Mouse (Mus musculus) heart, embryonic 16.5 days (tissue): Measurements from ENCODE around the gene Babam2. TPM values are rescaled to one million over a fixed set of nuclear protein-coding genes. Genes with fewer than 3 reads are reported as not detected.
A peak's percentile ranks its signal among the peaks of the same experiment; 100 is the strongest.

Experiments used
- ATAC-seq: fragments of 200-750 bp; cut with Nextera tagmentation; replicated peaks from 2 replicates; pipeline ENCODE4 v1.8.0; 2017; ENCODE audit warnings: moderate number of reproducible peaks; ENCODE audit not compliant: insufficient read depth, low FRiP score; ENCODE audit errors: extremely low read depth
- H3K27ac ChIP-seq: fragments of 300-500 bp; sonication (generic); 2 replicates; pipeline ENCODE4 v1.5.1; 2014; ENCODE audit warnings: mild to moderate bottlenecking, low read length, control low read depth, moderate library complexity
- H3K27me3 ChIP-seq: fragments of 300-500 bp; sonication (generic); 2 replicates; pipeline ENCODE4 v1.6.1; 2014; ENCODE audit warnings: low read length, mixed read lengths; ENCODE audit not compliant: control insufficient read depth, insufficient read depth
- H3K36me3 ChIP-seq: fragments of 300-500 bp; sonication (generic); 2 replicates; pipeline ENCODE4 v1.6.1; 2014; ENCODE audit not compliant: control insufficient read depth, insufficient read depth
- H3K4me1 ChIP-seq: fragments of 300-500 bp; sonication (generic); 2 replicates; pipeline ENCODE4 v1.6.1; 2014; ENCODE audit warnings: low read length, mixed read lengths; ENCODE audit not compliant: control insufficient read depth, insufficient read depth
- H3K4me2 ChIP-seq: fragments of 300-500 bp; sonication (generic); 2 replicates; pipeline ENCODE4 v1.6.1; 2014; ENCODE audit warnings: low read depth, mild to moderate bottlenecking, control low read depth, low read length
- H3K4me3 ChIP-seq: fragments of 300-500 bp; sonication (generic); 2 replicates; pipeline ENCODE4 v1.5.1; 2014; ENCODE audit warnings: mild to moderate bottlenecking, control low read depth, low read length
- H3K9ac ChIP-seq: fragments of 300-500 bp; sonication (generic); 2 replicates; pipeline ENCODE4 v1.6.1; 2014; ENCODE audit warnings: low read length, control low read depth
- H3K9me3 ChIP-seq: fragments of 300-500 bp; sonication (generic); replicated peaks from 2 replicates; pipeline ENCODE4 v1.6.1; 2016; ENCODE audit warnings: low read length; ENCODE audit not compliant: control insufficient read depth
- WGBS: fragments of 180-500 bp; shearing (Covaris S2); extraction: QIAGEN DNeasy Blood & Tissue Kit; methylation state at CpG from one replicate; pipeline ENCODE4 v1.1.7; 2014; 5-methylcytosine and 5-hydroxymethylcytosine counted together
- polyA plus RNA-seq: library from polyadenylated mRNA; unstranded; fragments of >200 nt; fragmentation: Nextera tagmentation; extraction: Ambion mirVana; gene quantifications from 2 replicates; pipeline ENCODE4 v1.2.1, GENCODE M21; 2015

Gene Babam2
- polyA plus RNA-seq, 1 experiment from 2014 or later: 39.9 TPM

GRCm38 (mm10) chr5:31929007-31929406, 231.5 kb downstream of the Babam2 start:
- Histone ChIP-seq H3K4me3 (no peak overlapping the region), H3K27me3 (no peaks in the 10 kb centered on the region), H3K4me1 (peaks cover 32% of the 10 kb centered on the region), H3K27ac (no peak overlapping the region), H3K9me3 (no peaks in the 10 kb centered on the region; the same call in 1 of the 2 replicates), H3K9ac (no peak overlapping the region), H3K4me2 (no peak overlapping the region), H3K36me3 (no peaks in the 10 kb centered on the region)
- WGBS: 78% methylated on average over 7 of the region's 7 CpGs
- no peak for ATAC-seq

GRCm38 (mm10) chr5:31931127-31931625, 233.7 kb downstream of the Babam2 start:
- Histone ChIP-seq H3K27me3 (no peaks in the 10 kb centered on the region), H3K9me3 (no peaks in the 10 kb centered on the region; the same call in 1 of the 2 replicates), H3K27ac (0 out of 2 replicates have a peak overlapping the region, but pooled peaks have one; percentile 12), H3K4me2 (no peak overlapping the region; the same call in 1 of the 2 replicates), H3K9ac (no peak overlapping the region), H3K4me3 (no peak overlapping the region), H3K4me1 (peaks cover 35% of the 10 kb centered on the region), H3K36me3 (no peaks in the 10 kb centered on the region)
- WGBS: 52% methylated on average over 8 of the region's 8 CpGs
- ATAC-seq: no peak

GRCm38 (mm10) chr5:31931637-31932036, 234.2 kb downstream of the Babam2 start:
- Histone ChIP-seq H3K9me3 (no peaks in the 10 kb centered on the region), H3K4me3 (no peak overlapping the region), H3K4me2 (no peak overlapping the region), H3K36me3 (no peaks in the 10 kb centered on the region), H3K4me1 (peaks cover 35% of the 10 kb centered on the region), H3K27me3 (no peaks in the 10 kb centered on the region), H3K27ac (no peak overlapping the region), H3K9ac (no peak overlapping the region)
- no peak for ATAC-seq
- WGBS: 91% methylated on average over 1 of the region's 1 CpGs

DNA sequence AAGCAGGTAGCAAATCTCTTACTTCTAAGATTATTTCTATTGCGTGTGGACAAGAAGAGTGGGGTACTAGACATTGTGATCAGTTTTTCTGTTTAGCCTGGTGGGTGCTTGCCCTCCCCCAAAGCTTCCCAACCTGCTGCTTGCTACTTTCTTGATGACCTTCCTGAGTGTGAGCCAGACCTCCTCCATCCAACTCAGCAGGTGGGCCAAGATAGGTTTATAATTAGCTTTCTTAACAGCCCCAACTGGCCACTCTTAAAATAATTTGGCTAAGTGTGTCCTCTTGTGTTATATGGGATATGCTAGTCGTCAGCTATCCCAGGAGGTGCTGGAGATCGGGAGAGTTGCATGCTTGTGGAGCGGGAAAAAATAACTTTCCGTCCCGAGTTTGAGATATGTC, 235.8 kb downstream of the Babam2 start:
- WGBS: 36% methylated on average over 6 of the region's 6 CpGs
- Histone ChIP-seq H3K4me1 (peaks cover 35% of the 10 kb centered on the region), H3K27me3 (no peaks in the 10 kb centered on the region), H3K4me2 (no peak overlapping the region), H3K9ac (no peak overlapping the region), H3K9me3 (no peaks in the 10 kb centered on the region), H3K36me3 (no peaks in the 10 kb centered on the region), H3K4me3 (no peak overlapping the region), H3K27ac (peak overlapping the region; percentile 72)
- no peak; the same call in 1 of the 2 replicates for ATAC-seq

- Histone ChIP-seq H3K36me3 (no peaks in the 10 kb centered on the region), H3K27ac (no peak overlapping the region), H3K4me1 (peaks cover 35% of the 10 kb centered on the region)
These were observed 236.9 kb downstream of the Babam2 start for GRCm38 (mm10) chr5:31934397-31934796.

GRCm38 (mm10) chr5:31935936-31936335, 238.5 kb downstream of the Babam2 start:
- H3K36me3 ChIP-seq: no peaks in the 10 kb centered on the region
- no peak overlapping the region for H3K9ac ChIP-seq
- WGBS: 94% methylated on average over 3 of the region's 3 CpGs
- no peak overlapping the region for H3K4me2 ChIP-seq
- no peak for ATAC-seq
- H3K27me3 ChIP-seq: no peaks in the 10 kb centered on the region
- no peaks in the 10 kb centered on the region for H3K9me3 ChIP-seq
- no peak overlapping the region for H3K27ac ChIP-seq
- H3K4me3 ChIP-seq: no peak overlapping the region
- H3K4me1 ChIP-seq: peaks cover 26% of the 10 kb centered on the region

More at GRCm38 (mm10) chr5:31934397-31934796, 236.9 kb downstream of the Babam2 start:
- no peak for ATAC-seq
- WGBS: 69% methylated on average over 3 of the region's 3 CpGs
- Histone ChIP-seq H3K9ac (no peak overlapping the region), H3K9me3 (no peaks in the 10 kb centered on the region), H3K4me2 (no peak overlapping the region), H3K4me3 (no peak overlapping the region), H3K27me3 (no peaks in the 10 kb centered on the region)

- Histone ChIP-seq H3K27me3 (no peaks in the 10 kb centered on the region), H3K36me3 (no peaks in the 10 kb centered on the region), H3K9me3 (no peaks in the 10 kb centered on the region), H3K4me2 (no peak overlapping the region), H3K9ac (no peak overlapping the region), H3K4me1 (peaks cover 21% of the 10 kb centered on the region), H3K4me3 (no peak overlapping the region), H3K27ac (no peak overlapping the region)
- no peak for ATAC-seq
- 72% methylated on average over 3 of the region's 3 CpGs for WGBS
These were observed 239.0 kb downstream of the Babam2 start for GRCm38 (mm10) chr5:31936523-31936922.

GRCm38 (mm10) chr5:31940876-31941275, 243.4 kb downstream of the Babam2 start:
- no peaks in the 10 kb centered on the region for H3K36me3 ChIP-seq
- no peak for ATAC-seq

DNA sequence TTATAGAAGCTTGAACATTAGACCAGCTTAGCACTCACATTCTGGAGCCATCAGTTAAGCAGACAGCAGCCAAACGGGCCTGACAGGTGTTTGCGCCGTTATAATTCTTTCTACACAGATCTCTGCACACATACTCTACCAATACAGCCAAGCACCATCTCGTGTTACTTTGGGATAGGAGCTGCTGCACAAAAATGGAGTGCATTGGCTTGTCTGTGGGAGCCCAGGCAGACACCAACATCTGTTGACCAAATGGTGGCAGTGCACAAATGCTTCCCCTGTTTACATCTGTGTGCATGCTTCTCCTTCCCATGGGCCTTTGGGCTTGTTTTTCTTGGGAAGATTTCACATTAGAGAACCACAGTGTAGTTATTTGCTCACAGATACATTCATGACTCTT, 249.7 kb downstream of the Babam2 start:
- Histone ChIP-seq H3K27me3 (no peaks in the 10 kb centered on the region), H3K4me1 (no peaks in the 10 kb centered on the region), H3K4me3 (no peak overlapping the region), H3K36me3 (no peaks in the 10 kb centered on the region), H3K4me2 (no peak overlapping the region), H3K27ac (no peak overlapping the region), H3K9me3 (no peaks in the 10 kb centered on the region), H3K9ac (no peak overlapping the region)
- WGBS: 62% methylated on average over 4 of the region's 4 CpGs
- no peak for ATAC-seq

More at GRCm38 (mm10) chr5:31940876-31941275, 243.4 kb downstream of the Babam2 start:
- no peaks in the 10 kb centered on the region for H3K9me3 ChIP-seq
- 86% methylated on average over 8 of the region's 8 CpGs for WGBS
- no peak overlapping the region for H3K27ac ChIP-seq
- no peaks in the 10 kb centered on the region for H3K4me1 ChIP-seq
- no peak overlapping the region for H3K4me2 ChIP-seq
- no peak overlapping the region for H3K9ac ChIP-seq
- H3K27me3 ChIP-seq: no peaks in the 10 kb centered on the region
- H3K4me3 ChIP-seq: no peak overlapping the region
